Mouse (Mus musculus): ENCODE measurements around the gene Cds1. TPM values are rescaled to one million over a fixed set of nuclear protein-coding genes. Genes with fewer than 3 reads are reported as not detected.

The Cds1 gene
- polyA plus RNA-seq, 1 experiment = 101 TPM

Other genes with a start within 250 kb of the Cds1 start
- 0.11 and 0.15 TPM in 2 replicates for gene Nkx6-1, start 100.1 kb upstream of the Cds1 start, polyA plus RNA-seq (2012; rRNA removed)